Mouse (Mus musculus) adipocyte (in vitro differentiated cells): Measurements from ENCODE around the gene Tst.
A peak's percentile ranks its signal among the peaks of the same experiment; 100 is the strongest.

Experiments used
- DNase-seq: peaks from one replicate; pipeline ENCODE4 v3.0.0-alpha.2; 2016; ENCODE audit warnings: low spot score

Tst gene

DNA sequence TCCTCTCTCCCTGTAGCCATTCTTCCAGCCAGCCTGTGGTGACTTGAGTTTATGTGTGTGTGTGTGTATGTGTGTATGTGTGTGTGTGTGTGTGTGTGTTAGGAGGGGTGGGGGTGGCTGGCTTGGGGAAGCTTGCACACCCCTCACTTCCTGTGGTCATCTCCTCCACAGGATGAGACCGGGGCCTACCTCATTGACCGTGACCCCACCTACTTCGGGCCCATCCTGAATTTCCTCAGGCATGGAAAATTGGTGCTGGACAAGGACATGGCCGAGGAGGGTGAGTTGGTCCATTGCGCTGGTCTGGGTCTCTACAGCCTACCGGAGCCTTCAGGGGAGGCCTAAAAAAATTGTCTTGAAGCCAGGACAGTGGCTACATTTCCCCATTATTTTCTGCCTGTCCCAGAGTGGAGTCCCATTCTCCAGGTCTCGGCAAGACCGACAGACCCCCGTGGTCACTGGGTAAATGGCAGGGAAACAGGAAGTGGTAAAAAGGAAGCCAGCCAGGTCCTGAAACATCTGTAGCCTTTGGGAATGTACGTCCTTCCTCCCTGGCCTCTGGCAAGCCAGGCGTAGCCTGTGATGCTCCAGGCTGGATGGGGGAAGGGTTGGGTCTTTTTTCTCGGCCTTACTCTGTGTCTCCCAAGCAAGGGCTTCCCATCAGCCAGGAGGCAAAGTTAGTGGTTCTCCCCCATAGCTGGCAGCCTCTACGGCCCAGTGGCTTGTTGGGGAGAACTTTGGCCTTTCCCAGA, 24.3 kb upstream of the Tst start:
- DNase-seq: no peak

DNA sequence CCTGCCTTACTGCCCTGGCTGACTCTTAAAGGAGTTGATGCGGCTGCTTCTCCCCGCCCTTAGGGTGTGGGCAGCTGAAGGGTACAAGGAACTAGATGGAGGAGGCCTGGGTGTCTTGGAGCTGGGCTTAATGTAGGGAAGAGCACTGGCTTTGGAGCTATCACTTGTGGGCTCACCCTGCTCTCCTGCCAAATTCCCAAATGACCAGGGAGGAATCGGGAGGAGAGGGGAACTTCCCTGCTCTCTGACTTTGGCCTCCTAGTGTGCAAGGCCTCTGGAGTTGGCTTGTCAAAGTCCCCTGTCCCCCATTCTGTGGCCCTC, 23.4 kb upstream of the Tst start:
- DNase-seq: no peak

DNA sequence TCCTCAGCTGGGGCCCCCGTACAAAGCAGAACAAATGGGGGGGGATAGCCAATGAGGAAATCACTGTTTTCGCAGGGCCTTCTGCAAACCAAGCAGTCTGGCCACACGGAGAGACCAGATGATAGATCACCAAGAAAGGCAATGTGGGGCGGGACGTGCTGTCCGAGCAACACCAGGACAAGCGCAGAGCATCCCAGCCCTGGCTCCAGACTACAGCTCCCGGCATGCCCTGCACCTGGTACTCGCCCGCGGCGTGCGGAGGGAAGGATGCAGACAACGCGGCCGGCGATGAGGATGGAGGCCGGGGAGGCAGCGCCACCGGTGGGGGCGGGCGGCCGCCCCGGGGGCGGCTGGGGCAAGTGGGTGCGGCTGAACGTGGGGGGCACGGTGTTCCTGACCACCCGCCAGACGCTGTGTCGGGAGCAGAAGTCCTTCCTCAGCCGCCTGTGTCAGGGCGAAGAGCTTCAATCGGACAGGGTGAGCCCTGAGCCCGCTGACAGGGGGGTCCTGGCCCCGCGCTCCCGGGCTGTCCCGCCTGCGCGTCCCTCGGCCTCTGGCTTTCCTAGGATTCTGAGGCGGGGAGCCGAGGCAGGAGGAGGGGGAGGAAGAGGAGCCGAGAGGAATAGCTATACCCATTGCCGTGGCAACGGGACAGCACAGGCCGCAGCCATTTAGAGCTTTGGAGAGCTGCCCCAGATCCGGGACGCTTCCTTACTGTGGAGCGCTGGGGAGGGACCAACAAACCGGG, 22.9 kb upstream of the Tst start, which contains the start of gene Kctd17:
Kctd17 (plus strand) TSS at position 174 of the 748 bp plus-strand sequence.
- peak; percentile 78 for DNase-seq

DNA sequence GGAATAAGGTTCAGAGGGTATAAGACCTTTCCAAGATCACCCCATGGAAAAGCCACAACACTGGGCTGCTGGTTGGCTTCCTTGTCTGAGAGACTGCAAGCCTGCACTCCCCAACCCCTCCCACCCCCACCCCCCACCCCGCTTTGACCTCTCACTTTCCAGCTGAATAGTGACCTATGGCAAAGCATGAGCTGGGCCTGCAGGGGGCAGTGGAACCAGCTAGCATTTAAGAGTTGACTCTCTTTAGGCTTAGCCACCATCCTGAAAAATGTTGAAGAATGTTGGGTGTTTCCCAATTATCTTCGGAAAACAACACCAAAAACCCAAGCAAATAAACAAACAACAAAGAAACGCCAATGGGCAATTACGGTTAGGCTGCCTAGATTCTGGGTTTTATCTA, 19.5 kb upstream of the Tst start:
- DNase-seq: no peak

DNA sequence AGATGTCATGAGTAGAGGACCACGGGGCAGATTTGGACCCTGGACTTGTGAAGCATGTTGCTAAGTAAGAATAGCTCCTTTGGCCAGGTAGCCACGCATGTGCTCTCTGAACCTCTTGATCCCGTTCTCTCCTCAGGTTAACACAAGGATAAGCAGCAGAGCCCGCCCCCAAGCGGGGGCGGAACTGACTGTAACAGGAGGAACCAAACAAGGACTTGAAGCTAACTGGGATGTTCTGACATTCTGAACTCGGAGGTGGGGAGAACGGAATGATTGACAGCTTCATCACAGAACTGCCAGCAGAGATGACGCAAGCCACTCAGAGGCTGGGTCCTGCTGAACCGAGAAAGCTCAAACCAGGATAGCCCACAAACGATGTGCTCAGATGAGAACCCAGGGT, 18.8 kb upstream of the Tst start:
- DNase-seq: no peak

DNA sequence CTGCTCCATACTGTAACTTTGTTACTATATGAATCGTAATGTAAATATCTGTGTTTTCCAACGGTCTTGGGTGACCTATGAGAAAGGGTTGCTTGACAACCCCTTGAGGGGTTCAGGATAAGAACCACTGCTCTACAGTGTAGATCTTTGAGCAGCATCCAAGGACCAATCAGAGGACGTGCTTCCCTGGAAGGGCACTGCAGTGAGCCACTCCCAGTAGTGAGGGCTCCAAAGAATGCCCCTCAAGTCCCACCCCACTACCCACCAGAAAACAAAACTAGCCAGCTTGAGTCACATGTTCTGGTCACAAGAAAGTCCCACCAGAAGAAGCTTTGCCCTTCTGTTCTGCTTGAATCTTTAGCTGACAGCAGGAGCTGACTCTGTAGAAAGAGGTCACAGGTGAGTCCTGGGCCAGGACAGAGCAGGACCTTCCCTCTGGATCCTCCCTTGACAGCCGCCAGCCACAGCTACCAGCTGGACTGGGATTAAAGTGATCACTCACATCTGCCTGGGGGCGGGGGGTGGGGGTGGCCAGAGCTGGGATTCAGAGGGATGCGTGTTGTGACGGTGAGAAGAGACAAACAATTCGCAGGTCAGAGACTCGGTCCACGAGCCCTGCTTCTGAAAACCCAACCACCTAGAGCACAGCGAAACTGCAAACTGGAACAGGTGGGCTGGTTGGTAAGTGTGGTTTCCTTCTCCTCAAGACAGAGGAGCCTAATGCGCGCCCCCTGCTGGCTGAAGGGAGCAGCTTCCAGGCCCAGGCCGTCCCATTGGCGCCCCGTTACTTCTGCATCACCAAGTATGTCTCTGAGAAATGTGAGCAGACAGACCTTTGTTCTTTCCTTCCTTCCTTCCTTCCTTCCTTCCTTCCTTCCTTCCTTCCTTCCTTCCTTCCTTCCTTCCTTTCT, 16.6 kb upstream of the Tst start:
- peak; percentile 85 for DNase-seq

DNA sequence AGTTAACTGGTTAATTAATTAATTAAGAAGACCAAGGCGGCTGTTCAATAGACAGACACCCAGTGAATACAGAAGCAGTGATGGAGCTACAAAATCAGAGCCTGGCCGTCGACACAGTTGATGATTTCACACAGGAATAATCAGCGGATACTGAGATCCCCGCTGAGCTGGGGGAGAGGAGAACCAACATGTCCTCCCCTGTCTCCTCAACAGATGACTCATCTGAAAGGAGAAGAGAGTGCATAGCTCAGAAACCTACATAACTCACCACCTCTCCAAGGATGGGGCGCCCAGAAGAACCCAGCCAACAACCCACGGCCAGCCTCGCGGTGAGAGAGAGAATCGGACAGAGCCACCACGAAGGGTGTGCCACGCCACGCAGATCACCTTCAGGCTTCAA, 14.7 kb upstream of the Tst start:
- no peak for DNase-seq

DNA sequence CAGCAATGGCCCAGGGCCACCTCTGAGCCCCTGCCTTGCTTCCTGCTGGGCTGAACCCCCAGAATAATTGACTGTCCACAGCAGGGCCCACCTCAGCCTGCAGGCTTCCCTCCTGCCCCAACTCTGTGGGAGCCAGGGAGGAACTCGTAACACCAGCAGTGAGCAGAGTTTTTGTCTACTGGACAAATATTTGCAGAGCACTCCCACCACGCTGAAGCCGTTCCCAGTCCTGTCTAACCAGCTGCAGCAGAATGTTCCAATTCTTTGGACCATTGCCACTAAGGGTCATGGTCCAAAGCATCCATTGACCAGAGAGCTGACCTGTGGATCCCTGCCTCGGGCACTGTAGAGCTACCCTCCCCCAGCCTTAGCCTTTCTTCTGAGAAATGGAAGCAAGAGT, 11.2 kb upstream of the Tst start:
- DNase-seq: peak; percentile 56

DNA sequence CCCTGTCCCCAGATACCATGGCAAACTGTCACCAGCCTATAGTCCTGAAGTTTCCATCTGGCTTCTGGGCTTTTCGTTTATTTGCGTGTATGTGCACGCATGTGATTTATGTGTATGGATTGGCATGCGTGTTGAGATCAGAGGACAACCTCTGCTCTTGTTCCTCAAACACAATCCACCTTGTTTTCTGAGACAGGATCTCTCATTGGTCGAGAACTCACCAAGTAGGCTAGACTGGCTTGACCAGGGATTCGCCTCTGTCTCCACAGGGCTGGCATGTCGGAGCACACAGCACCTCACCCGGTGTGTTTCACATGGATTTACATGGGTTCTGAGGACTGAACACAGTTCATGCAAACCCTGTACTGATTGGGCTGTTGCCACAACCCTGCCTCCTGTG, 8.4 kb upstream of the Tst start:
- no peak for DNase-seq

DNA sequence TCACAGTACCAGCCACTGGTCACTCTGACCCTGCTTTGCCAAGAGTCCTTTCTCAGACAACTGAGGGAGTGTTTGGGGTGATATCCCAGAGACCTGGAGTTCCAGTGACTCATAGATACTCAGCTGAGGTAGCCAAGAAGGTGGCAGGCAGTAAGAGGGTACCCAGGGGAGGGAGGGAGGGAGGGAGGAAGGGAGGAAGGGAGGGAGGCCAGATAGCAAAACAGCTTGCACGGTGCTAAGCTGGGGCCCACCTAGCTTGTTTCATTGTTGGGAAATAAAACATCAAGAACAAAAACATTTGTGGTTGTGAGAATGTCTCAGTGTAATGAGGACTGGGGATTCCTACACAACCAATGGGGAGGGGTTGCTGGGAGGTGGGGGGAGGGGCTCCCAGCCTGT, 8.0 kb upstream of the Tst start:
- no peak for DNase-seq

DNA sequence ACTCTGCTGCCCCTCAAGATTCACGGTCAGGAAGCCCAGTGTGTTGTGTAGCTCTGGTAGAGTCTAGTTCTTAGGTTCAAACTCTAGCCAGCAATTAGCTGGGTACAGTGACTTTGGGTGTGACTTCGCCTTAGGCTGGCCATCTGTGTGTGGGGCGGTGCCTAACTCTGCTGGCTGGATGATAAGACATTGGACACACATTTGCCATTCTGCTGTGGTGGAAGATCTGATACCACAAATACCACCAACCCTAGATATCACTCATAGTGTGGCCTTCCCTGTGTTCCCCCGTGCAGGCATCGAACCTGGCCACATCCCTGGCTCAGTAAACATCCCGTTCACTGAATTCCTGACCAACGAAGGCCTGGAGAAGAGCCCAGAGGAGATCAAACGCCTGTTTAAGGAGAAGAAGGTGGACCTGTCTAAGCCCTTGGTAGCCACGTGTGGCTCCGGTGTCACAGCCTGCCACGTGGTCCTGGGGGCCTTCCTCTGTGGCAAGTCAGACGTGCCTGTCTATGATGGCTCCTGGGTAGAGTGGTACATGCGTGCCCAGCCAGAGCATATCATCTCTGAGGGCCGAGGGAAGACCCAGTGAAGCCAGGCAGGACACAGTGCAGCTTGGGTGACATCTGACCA, 7.5 kb upstream of the Tst start:
- DNase-seq: no peak

DNA sequence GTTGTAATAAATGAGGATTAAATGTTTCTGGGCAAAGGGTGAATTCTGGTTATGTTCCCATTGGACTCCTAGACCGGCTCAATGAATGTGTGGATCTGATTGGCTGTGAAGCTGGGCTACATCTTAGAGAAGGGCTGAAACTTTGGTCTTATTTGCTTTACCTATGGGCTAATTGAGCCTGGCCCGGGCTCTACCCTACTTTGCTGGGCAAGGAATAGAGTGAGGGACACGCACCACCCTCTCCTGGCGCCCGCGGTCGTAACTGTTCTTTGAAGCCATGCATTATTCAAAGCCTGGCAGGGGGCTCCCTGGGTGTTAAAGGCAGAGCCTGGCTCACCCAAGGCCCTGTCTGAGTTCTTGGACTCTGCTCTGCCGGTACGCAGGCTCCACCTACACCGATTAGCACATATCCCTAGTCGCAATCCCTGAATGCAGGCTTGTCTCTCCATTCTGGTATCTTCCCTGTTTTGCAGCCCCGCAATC, 3.9 kb upstream of the Tst start:
- peak; percentile 55 for DNase-seq

DNA sequence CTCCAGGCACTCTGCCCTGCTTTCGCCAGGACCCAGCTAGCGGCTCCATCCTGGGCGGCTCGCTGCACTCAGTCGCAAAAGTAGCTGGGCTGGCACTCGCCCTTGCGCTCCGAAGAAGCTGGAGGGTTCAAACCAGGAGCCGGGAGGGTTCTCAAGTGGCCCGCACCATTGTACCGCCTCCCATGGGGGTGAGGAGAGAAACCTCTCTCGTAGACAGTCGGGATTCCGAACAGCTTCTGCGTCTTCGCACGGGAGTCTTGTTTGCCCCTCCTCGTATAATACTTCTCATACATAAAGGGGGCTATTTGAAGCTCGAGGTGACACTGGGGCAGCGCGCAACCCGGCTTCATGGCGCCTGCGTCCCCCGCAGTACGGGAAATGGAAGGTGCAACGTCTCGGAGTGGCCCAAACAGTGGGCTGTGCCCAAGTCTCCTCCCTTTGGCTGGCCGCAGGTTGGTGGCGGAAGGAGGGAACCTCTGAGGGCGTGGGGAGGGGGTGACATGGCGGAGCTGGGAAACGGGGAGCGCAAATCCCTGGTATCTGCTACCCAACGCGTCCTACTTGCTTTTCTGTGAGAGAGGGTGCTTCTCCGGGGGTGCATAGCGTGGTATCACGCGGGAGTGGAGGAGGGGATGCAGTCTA, 707 bp upstream of the Tst start, which contains the start of gene Mpst:
Mpst (plus strand) TSS at position 124 of the 642 bp plus-strand sequence.
- DNase-seq: peak; percentile 92

DNA sequence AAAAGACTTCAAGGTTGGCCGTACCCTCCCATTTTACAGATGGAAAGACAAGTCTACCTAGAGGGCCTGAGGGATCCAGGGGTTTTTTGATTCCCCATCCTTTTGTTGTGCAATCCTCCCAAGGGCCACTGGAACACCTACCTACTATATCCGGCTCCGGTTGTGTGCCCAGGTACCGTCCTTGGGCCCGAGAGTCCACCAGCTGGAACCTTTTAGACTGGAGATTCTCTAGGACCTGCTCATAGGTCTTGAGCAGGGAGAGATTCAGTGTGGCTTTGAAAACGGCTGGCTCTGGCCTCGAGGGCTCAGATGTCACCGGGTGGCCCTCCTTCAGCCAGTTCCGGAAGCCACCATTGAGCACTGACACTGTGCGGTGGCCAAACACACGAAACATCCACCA, 609 bp downstream of the Tst start:
- DNase-seq: no peak

DNA sequence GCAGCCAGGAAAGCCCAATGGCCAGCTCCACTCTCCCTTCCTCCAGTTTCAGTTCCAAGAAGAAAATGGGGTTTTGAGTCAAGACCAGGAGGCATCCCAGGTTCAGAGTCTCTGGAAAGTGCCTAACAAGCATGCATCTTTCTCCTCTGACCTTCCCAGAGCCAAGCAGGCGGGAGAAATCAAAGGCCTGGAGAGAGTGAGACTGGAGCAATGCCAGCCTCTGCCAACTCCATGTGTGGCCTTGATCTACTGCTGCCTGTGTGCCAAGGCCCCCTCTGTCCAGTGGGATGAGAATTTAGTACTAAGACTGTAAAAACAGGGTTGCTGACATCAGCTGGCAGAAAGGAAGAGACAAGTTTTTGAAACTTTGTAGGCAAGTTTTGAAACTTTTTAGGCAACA, 1.8 kb downstream of the Tst start:
- DNase-seq: peak; percentile 85

DNA sequence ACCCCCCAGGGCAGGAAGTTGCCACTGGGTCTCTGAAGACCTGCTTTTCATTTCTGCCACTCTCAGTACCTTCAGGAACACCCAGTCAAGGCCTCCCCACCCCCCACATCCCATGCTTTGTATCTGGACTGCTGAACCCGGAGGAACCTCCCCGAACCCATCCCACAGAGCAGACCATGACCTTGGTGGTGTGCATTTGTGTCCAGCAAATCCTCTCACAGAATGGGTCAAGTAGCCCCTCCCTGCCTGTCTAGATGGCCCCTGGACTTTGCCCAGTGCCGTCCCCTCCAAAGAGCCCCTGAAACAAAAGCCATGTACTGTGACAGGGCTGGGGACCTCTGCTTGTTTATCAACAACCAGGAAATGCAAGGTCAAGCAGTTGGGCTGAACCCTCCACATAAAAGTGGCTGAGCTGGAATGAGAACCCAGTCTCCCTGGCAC, 2.4 kb downstream of the Tst start:
- DNase-seq: no peak

DNA sequence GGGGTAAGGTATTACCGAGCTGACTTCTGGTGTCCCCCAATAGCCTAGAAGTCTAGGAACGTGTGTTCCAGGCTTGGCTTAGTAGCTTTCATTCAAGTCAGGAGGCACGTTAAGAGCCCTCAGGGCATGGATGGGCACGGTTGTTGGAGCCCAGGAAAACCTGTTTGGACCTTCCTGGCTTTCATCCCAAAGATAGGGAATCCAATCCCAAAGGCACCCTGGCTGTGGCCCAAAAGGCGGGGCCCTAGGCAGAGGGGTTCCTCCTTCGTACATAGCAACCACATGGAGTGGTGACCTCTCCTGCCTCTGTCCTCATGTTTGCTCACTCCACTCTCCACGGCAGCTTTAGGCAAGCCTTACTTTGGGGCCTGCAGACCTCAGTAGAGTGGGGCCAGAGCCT, 3.3 kb downstream of the Tst start:
- no peak for DNase-seq

DNA sequence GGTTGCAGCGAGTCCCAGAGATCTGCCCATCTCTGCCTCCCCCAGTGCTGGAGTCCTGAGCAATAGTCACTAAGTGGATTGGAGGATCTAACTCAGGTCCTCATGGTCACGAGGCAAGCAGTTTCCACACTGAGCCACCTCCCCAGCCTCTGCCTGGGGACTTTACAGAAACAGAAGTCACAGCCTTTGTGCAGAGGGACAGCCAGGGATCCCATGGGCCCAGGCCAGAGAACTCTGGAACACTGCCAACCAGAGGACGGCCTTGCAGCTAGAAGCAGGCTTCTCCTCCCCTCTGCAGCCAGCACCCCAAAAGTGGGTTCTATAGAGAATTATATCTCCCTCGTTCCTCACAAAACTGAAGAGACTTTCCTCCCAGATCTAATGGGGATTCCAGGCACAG, 3.8 kb downstream of the Tst start:
- DNase-seq: peak; percentile 78

DNA sequence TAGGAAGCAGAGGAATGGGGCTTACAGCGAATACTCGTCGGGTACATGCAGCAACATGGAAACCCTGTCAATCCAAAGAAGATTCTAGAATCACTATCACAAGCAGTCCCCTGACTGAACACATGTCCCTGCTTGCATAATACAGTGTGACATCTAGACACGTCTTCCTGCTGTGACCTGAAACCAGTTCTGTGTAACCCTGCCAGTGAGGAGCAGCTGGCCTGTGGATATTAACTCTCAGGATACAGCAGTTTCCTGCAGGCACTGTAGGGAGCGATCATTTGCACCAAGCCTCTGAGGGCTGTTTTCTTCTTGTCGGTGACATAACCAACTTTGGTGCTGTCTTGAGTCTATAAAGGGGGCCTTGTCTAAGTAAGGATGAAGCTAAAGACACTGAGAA, 4.4 kb downstream of the Tst start:
- DNase-seq: no peak

DNA sequence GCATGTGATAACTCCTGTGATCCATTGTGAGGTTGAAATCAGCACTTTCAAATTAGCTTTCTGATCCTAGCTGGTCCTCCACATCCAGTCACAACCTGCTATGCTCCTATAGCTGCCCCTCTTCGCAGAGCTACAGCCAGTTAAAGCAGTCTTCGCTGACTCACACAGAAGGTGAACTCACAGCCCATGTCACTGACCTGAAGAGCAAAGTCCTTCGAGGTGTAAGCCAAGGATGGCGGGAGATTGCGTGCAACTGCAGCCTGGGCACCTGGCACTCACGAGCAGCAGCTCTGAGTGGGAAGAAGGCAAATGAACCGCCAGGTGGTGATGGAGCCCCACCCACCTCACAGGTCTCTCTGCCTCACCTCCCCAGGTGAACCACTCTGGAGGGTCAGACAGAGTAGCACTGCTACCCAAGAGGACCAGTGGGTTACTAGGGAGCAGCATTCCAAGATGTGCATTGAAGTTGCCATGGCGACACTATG, 10.2 kb downstream of the Tst start, which contains the start of gene Tex33:
Tex33 (minus strand) TSS at position 435 of the 485 bp plus-strand sequence.
- DNase-seq: no peak

DNA sequence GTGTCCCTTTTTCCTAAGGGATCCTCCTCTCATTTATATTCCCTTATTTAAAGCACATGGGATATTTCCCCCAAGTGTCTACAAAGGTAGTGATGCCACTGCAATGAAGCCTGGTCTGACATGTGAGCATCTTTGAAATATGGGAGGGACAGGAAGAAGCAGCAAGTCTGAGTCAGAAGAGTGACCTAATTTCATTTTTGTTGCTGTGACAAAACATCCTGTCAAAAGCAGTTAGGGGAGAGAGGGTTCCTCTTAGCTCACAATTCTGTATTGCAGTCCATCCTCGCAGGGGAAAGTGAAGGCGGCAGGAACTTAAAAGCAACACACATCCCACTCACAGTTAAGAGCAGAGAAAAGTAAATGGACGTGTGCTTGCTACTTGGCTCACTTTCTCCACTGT, 14.9 kb downstream of the Tst start:
- no peak for DNase-seq
